Mouse (Mus musculus) testis, adult 2 months (tissue): Measurements from ENCODE around the gene Cdh6.

Experiments used
- CTCF ChIP-seq: fragments of 200-500 bp; IDR thresholded peaks from 2 replicates; pipeline ENCODE4 v1.5.1; 2012; ENCODE audit warnings: low read depth, mild to moderate bottlenecking, inconsistent platforms, low read length, moderate library complexity; ENCODE audit not compliant: control insufficient read depth, insufficient read depth, insufficient replicate concordance
- POLR2A ChIP-seq: fragments of 200-500 bp; IDR thresholded peaks from 2 replicates; pipeline ENCODE4 v1.6.1; 2012; ENCODE audit warnings: low read depth, mild to moderate bottlenecking, inconsistent platforms, low read length, moderate library complexity; ENCODE audit not compliant: control insufficient read depth

- no peak for TF ChIP-seq CTCF
- no peak for TF ChIP-seq POLR2A
These were observed 18.1 kb downstream of the Cdh6 start for GRCm38 (mm10) chr15:13155418-13155817.
